Mouse (Mus musculus) c-Kit-positive CD71-positive TER-119-positive erythroid progenitor cells, embryonic 14.5 days (primary cell): ENCODE data around the gene Noc3l.
A peak's percentile ranks its signal among the peaks of the same experiment; 100 is the strongest.

Experiments used
- DNase-seq: peaks from one replicate; pipeline ENCODE4 v3.0.0-alpha.2; 2013; ENCODE audit warnings: low spot score

Noc3l gene

DNA sequence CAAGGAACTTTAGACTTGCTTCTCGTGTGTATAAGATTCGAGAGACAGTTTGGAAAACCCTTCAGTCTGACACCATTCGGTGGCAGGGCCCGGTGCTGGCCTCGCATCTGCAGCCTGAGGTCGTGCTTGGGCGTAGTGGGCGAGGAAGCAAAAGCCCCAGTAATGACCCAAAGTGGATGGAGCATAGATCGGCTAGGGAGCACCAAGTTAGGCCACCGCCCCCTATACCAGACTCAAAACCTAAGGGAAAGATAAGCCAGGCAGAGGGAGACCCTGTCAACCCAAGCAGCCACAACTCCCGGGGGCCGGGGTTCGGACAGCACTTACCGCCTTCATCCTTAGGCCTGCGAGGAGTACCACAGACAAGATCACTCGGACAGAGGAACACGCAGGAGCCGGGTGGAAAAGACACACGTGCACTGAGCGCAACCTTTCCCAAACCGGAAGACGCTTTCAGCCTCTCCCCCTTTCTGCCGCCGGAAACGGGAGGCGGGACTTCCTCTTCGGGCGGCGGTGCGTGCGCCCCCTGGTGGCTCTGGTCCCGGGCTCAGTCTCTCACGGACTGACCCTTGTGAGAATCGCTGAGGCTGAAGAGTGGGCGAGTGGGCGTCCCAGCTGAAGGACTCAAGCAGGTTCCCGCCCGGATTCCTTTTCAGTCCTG lies at the start of gene Noc3l:
TSS of gene Noc3l (minus strand) at position 472 of the 661 bp plus-strand sequence.
- peak; percentile 90 for DNase-seq

DNA sequence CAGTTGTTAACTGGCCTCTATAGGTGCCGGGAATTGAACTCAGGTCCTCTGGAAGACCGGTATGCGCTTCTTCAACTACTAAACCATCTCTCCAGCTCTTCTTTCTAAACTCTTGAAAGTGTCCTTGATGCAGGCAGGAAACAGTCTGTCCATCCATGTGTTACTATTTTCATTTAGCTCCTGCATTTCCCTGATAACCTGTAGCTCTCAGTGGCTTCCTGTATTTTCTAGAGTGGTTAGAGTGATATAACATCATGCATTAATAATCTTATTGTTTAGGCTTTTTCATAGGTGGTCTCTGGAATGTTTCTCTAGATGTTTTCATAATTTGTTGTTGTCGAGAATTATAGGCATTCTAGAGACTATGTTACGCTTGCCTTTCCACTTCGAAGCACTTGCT lies 43.5 kb upstream of the Noc3l start:
- no peak for DNase-seq

DNA sequence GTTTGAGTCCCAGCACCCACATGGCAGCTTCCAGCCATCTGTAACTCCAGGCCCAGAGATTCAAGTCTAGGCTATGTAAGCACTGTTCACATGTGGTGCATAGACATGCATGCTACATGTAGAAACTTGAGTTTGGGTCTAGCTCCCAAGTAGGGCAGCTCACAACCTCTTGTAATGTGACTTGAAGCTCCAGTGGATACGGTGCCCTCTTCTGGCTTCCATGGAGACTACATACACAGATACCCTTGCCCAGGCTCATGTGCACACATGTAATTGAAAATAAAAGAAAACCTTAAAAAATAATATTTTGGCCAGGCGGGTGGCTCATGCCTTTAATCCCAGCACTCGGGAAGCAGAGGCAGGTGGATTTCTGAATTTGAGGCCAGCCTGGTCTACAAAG lies 39.2 kb upstream of the Noc3l start:
- peak; percentile 18 for DNase-seq

DNA sequence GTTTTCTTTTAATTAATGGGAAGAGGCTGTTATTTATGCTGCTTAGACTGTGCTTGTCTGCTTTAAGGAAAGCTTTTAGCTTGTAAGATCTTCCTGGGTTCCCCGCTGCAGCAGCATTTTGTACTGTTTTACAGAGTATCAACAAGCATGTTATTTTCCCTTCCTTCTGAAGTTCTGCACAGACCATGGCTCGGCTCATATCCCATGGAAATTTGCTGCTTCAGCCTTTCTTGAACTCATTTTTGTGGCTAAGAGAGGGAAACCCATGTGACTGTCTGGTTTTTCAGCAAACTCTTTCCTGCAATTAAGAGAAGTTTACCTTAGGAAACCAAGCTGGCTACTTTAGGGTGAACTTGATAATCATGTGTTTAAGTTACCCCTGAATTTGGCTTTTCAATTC lies 27.3 kb upstream of the Noc3l start:
- DNase-seq = no peak

DNA sequence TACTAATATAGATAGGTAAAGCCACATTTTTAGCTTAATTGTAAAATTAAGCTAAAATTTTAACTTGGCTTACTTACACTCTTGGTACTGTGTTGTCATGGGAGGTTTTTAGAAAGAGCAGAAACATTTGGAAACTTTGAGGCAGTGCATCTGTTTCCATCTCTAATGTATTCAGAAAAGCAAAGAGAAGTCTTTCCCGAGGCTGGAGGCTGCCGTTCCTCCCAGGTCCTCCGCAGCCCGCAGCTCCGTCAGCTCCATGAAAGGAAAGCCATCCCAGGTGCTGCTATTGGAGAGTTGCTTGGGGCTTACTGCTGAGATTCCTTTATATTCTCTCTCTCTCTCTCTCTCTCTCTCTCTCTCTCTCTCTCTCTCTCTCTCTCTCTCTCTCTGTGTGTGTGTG lies 25.8 kb upstream of the Noc3l start:
- no peak for DNase-seq

DNA sequence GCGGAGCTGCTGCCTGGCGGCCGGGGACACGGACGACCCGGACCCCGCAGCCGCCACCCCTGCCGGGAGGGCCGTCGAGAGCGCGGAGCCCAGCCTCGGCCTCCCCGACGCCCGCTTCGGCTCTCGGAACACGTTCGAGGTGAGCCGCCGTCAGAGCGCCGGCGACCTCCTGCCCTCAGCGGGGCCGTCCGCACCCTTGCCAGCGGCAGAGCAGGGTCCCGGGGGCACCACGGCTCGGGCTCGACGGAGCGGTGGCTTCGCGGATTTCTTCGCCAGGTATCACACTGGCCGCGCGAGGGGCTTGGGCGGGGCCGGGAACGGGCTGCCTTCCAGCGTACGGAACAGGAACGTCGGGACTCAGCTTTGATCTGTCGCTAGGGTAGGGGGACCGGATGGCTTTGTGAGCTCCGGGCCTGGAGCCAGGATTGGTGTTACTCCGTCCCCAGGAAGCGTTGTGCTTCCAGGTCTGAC lies 18.2 kb upstream of the Noc3l start:
- DNase-seq = peak; percentile 27

DNA sequence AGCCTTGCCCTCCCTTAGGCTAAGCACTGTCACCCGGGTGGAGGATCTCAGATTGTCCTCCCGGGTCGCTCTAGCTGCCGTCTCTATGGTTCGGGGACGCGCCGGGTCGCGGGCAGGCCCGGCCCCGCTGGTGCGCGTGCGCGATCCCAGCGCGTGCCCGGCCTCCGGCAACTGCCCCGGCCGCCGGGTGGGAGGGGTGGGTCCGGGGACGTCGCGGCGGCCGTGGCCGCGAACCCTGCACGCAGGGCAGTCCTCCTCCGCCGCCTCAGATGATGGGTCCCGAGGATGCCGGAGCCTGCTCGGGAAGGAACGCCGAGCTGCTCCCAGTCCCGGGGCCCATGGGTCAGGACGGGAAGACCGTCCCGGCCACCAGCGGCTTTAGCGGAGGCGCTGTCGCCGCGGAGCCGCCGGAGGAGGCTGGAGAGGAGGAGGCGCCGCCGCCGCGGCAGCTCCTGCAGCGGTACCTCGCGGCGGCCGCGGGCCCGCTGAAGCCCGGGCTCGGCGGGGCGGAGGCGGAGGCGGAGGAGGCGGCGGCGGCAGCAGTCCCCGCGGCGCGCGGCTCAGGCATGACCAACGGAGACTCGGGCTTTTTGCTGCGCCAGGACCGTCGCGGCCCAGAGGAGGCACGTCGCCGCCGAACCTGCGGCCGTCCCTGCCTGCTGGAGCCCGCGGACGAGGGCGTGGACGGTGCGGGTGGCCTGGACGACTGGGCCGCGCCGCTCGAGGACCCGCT lies 17.6 kb upstream of the Noc3l start, which contains the start of gene Tbc1d12:
TSS of gene Tbc1d12 (plus strand) at position 142 of the 733 bp plus-strand sequence.
- DNase-seq = peak; percentile 87

DNA sequence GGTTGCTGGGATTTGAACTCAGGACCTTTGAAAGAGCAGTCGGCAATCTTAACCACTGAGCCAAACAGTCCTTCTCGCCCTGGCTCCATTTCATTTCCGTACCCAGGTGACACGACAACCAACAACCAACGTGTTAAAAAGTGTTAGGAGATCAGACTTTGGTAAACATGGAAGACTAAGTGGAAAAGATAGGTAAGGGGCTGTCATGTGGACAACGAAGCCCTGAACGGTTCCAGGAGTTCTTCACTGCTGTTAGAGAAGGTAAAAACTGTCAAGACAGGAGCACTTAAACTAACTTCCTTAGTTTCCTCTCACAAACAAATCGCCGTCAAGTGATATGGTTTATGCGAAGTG lies 17.0 kb upstream of the Noc3l start:
- no peak for DNase-seq

DNA sequence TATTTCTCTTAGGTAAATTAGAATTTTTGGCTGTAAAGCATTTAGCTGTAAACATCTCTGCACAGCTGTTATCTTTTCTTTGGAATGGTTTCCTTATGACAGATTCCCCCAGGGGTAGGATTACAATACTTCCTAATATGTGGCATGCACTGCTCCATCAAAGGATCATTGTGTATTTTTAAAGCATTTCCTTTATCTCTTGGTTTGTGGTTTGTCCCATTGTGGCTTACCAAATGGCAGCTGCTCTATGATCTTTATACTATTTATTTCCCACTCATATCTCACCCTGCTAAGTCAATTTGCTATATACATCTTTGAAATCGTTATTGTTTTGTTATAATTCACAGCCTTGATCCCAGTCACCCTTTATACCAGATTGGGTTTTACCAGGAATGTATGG lies 14.2 kb upstream of the Noc3l start:
- no peak for DNase-seq

DNA sequence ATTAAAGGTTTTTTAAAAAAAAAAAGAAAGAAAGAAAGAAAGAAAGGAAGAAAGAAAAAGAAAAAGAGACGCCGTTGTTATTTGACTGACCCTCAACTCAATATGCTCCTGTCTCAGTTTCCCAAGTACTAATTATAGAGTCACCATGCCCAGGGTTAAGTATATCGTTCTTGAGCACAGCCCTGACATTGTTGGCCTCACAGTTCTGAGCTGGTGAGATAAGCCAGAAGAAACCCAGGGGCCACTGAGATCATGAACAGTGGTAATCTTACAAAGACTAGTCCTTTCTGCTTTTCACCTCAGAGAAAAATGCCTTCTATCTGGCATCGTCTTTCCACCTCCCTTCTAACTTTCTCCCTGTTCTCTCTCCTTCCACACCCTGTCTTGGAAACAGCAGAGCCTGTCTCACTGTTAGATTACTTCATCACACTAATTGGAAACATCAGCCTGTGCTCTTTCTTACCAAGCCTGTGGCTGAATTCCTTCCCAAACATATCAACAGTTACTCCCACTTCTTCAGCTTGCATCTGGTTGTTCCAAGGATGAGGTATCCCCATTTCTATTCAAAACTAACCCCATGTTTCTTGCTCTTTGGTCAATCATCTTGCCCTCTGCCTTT lies 1.3 kb upstream of the Noc3l start:
- DNase-seq = peak; percentile 87

DNA sequence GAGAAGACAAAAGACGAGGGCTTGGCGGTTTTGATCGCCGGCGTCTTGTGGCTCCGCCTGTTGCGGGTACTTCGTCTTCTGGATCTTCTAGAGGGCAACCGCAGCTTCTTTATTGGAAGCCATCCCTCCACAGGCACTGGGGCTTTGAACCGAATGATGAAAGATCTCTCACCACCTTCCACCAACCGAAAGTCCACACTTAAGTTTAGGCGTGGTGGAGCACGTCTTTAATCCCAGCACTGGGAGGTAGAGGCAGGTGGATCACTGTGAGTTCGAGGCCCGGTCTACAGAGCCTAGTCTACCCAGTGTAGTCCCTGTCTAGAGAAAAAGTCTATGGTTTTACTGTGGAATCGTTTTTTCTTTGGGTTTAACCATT lies 378 bp upstream of the Noc3l start:
- DNase-seq = no peak

DNA sequence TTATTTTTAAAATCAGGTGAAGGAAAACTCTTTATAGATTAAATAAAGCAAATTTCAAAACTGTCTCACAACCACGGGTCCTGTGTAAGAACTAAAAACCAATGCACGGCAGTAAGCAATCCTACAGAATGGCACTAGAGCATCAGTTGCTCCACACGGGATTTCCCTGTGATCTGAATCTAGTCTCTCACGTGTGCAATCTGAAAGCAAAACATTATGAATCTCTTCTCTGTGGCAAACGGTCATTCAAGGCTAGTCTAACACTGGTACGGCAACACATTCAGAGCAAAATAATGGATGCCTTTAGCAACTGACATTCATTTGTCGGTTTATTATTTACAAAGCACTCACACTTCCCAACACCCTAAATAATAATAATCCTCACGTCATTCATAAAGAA lies 846 bp downstream of the Noc3l start:
- no peak for DNase-seq

DNA sequence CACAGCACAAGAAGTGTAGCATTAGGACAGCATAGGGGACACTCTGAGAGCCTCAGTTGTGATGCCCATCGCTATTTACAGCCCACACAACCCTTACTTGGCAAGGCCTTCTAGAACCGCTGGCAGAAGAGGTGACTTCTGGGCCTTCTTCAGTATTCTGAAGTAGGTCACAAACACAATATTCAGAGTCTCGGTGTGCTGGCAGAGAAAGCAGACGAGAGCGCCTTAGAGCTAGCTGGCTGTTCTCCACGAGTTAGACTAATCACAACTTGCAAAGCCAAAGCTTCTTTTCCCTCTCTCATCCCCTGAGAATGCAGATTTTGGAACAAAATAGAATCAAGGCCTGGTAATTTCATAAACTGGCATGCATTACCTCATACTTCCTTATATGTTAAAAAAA lies 20.2 kb downstream of the Noc3l start:
- no peak for DNase-seq

DNA sequence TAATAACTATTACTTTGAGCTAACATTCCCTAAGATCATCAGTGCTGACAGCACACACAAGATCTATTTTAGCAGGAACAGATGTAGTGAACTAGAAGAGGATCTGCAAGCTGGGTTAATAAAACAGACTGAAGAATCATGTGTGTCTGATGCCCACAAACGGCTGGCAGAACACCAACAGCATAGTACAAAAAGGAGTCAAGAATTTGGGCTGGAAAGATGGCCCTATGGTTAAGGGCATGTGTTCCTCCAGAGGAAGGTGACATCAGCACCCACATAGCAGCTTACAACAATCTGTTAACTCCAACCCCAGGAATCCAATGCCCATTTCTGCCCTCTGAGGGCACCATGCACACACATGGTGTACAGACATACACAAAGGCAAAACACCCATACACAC lies 20.7 kb downstream of the Noc3l start:
- DNase-seq = no peak

DNA sequence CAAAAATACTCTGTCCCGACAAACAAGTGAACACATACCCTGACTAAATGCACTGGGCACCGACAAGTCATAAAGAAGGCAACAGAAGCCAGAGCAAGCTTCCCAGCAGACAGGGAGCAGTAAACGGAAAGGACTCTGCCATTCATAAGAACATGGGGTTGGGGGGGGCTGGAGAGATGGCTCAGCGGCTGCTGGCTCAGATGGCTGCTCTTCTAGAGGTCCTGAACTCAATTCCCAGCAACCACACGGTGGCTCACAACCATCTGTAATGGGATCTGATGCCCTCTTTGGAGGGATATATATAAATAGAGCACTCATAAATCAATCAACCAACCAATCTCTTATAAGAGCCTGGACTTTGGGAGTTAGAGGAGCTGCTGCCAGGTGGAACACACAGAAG lies 22.5 kb downstream of the Noc3l start:
- DNase-seq = no peak

DNA sequence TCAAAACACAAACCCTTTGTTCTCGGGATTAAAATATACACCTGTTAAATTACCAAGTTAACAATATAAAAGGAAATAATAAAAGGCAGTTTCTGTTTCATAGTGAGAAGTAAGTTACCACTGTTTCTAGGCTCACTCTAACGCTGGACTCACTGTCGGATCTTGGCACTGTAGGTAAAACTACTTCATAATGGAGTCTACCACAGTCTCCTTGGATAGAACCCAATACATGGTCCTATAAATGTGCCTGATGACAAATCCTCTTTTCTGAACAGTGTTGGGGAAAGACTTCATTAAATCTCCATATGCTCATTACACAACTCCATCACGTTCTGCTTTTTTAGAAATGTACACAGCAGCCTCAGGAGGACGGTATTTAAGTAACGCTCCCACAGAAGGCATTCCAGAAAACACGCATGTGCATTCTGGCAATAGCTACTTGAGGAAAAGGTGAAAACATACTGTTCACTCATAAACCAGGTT lies 25.4 kb downstream of the Noc3l start:
- DNase-seq = no peak

DNA sequence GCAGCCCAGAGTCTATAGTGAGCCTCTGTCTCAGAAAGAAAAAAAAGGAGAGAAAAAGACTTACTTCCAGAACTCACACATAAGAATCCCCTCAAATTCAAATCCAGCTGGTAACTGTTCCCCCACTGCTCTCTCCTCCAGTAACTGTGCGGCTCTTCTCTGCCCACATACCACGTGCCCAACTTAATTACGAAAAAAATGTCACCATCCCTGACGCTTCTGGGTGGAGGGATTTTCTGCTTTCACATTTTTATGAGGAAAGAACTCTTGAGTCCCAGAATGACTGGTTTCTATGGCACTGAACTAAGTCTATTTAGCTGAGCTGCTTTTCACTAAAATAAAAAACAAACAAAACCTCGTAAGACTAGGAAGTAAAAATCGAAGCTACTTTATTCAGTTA lies 31.3 kb downstream of the Noc3l start:
- DNase-seq = no peak

DNA sequence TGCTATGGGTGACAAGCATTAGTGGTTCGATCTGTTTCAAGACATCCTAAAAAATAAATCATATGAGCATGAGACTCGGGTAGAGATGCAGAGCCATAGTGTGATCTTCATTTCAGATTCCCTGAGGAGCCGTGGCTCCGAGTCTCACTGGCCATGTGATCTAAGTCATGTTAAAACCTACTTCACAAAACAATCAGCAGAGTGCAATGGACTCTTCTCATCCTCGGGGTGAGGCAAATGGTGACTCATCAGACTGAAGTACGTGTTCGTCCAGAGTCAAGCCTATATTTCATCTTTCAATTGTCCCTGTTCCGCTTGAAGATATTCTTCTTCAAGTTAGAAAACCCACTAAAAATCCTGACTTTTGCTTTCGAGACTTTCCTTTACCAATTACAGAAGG lies 35.5 kb downstream of the Noc3l start:
- no peak for DNase-seq

DNA sequence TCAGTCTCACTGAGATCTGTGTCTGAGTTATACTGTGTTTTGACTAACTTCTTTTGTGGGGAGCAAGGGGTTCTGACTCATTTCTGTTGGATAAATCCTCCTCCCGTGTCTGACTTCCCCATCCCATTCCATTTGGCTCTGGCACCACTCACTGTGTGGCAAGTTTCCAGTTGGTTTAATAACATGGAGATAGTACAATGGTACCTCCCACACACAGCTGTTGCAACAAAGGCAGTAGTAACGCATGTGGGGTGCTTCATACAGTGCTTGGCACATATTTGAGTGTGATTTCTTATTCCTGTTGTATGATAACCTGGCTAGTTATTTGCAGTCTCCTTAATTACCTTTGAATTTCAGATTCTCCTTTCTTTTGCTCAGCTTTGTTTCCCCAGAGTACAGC lies 40.2 kb downstream of the Noc3l start:
- no peak for DNase-seq

DNA sequence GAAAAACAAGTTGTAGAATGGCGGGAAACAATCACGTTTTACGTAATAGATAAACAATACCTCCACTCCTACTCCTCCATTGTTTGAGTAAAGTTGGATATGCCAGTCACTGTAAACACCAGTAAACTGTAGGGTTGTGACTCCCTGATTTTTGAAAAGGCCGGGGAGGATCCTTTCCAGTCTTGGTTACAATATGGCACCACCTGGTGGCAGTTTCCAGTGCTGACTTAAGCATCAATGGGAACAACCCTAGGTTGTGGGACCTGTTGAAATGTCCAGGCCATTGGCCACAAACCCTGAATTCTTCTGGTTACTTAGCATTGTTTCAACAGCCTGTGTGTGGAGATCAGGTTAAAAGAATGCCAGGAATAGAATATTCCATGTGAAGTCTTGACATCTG lies 43.5 kb downstream of the Noc3l start:
- peak; percentile 4 for DNase-seq

DNA sequence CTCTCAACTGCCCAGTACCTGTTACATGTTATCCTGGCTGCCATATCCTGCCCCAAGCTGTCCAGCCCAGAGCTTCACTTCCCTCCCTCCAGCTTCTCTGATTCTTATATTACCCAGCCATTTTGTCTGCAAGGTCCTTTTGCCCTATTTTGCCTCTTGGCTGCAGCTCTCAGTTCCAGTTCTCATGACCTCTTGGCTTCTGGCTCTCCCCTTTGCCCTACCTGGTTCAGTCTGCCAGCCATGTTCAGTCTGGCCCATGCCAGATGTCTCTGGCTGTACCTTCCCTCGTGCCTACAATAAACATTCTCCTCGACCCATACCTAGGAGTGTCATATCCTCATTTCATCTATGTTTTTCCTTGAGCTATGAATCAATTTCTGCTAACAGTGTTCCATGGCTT lies 52.7 kb downstream of the Noc3l start:
- DNase-seq = no peak

DNA sequence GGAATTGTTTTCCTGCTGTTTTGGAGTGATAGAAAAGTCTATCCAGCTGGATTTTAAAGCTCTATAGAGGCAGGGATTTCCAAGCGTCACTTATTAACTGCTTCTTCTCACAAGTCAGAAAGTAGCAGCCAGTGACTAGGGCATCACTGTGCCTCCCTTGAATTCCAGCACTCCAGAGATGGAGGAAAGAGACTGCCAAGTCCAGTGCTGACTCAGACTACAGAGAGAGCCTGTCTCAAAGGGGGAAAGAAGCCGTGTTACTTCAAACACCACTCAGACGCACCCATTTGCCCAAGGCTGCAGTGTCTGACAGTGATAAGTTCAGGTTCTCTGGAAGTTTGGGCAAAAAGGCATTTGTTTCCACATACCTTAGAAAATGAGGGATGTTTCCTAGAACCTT lies 58.6 kb downstream of the Noc3l start:
- no peak for DNase-seq
